Comparison of ENCODE assay signal across 30 mouse cellular contexts in the genomic region with DNA sequence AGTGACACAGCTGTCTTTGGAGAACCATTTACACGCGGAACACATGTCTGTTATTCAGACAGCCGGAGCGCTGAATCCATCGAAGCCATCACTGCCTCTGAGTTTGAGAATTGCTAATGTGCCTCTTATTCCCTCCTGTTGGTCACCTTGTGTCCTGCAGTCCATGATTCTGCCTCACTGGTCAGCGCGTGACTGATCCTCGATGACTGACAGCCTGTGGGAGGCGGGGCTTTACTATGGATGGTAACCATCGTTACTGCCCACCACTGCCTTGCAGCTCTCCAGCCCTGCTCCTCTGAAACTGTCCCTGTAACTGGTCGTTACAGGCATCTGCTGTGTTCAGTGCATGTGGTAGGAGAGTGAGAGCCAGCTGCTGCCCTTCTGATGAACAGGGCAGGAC. TPM values are rescaled to one million over a fixed set of nuclear protein-coding genes. Genes with fewer than 3 reads are reported as not detected.
DNase-seq lines count a peak whose midpoint lies in the region; ATAC-seq and TF ChIP-seq lines count a peak whose summit lies in the region.
"Had no signal": no experiment of that assay in that cellular context is flagged by ENCODE, and none has a peak within 500 bp of the region (broad histone marks: within the 10 kb centered on the region; RNA-seq: fewer than 3 reads in every experiment).

No protein-coding gene starts in this region.

- TF ChIP-seq EP300 in stomach, postnatal 0 days (optimal IDR thresholded peaks at IDR 0.05): no peak

- H3K4me1 ChIP-seq in intestine, postnatal 0 days (replicated peaks; ENCODE audit: control insufficient read depth, insufficient read depth, low read length): no peaks in the 10 kb centered on the region
- H3K4me1 ChIP-seq in intestine, embryonic 15.5 days (replicated peaks): no peaks in the 10 kb centered on the region
- peaks cover 2 to 10% of the 10 kb centered on the region in 2 experiments; a peak in 3 of 4 replicates for H3K4me1 ChIP-seq in ES-E14 (ENCODE audit: control insufficient read depth in 2 of 2, insufficient read depth in 2 of 2, low read length in 2 of 2, poor library complexity in 1 of 2)
- H3K4me1 ChIP-seq in bone marrow macrophage, adult 2 months (ENCODE audit: control insufficient read depth, insufficient read depth, low read length): peaks cover 7% of the 10 kb centered on the region
- H3K4me1 ChIP-seq in stomach, postnatal 0 days (replicated peaks; ENCODE audit: control insufficient read depth, insufficient read depth): no peaks in the 10 kb centered on the region
- H3K4me1 ChIP-seq: hindbrain, embryonic 10.5 days had no signal

- no peak overlapping the region for H3K4me2 ChIP-seq in intestine, postnatal 0 days (replicated peaks; ENCODE audit: low read depth)
- H3K4me2 ChIP-seq in intestine, embryonic 15.5 days (replicated peaks): no peak overlapping the region
- H3K4me2 ChIP-seq in stomach, postnatal 0 days (replicated peaks; ENCODE audit: low read depth): no peak overlapping the region
- H3K4me2 ChIP-seq: embryonic facial prominence, embryonic 12.5 days; embryonic facial prominence, embryonic 15.5 days; heart, embryonic 12.5 days; heart, embryonic 15.5 days; hindbrain, embryonic 14.5 days had no signal

- in situ Hi-C loops in ES-E14 (cut with MboI; ENCODE audit: low sequenced_read_pairs in 2 of 2, unreplicated experiment in 2 of 2): no loop called here

- no peaks in the 10 kb centered on the region for H3K9me3 ChIP-seq in intestine, postnatal 0 days (ENCODE audit: control insufficient read depth)
- no peaks in the 10 kb centered on the region for H3K9me3 ChIP-seq in intestine, embryonic 15.5 days
- H3K9me3 ChIP-seq in ES-E14 (ENCODE audit: control insufficient read depth, insufficient read depth, low read depth, low read length): no peaks in the 10 kb centered on the region
- no peaks in the 10 kb centered on the region for H3K9me3 ChIP-seq in stomach, postnatal 0 days (ENCODE audit: control insufficient read depth, low read length)
- H3K9me3 ChIP-seq: embryonic facial prominence, embryonic 12.5 days; embryonic facial prominence, embryonic 15.5 days; heart, embryonic 12.5 days; heart, embryonic 15.5 days; hindbrain, embryonic 10.5 days had no signal

- no peak for ATAC-seq in intestine, postnatal 0 days
- no peak for ATAC-seq in intestine, embryonic 15.5 days
- peak; percentile 33; the same call in 1 of the 2 replicates for ATAC-seq in stomach, postnatal 0 days (ENCODE audit: low FRiP score, low TSS enrichment)
- ATAC-seq in inflammation-experienced regulatory T-cells, adult 6 months: no peak
- ATAC-seq: forebrain, embryonic 14.5 days; forebrain, postnatal 0 days; hindbrain, postnatal 0 days had no signal

- no peak overlapping the region for H3K9ac ChIP-seq in intestine, postnatal 0 days (ENCODE audit: low read depth, low read length)
- no peak overlapping the region for H3K9ac ChIP-seq in intestine, embryonic 15.5 days
- peak overlapping the region; percentile 7; the same call in 1 of the 2 replicates for H3K9ac ChIP-seq in ES-E14 (ENCODE audit: insufficient read depth, low read depth, low read length, poor library complexity, severe bottlenecking)
- H3K9ac ChIP-seq in stomach, postnatal 0 days (ENCODE audit: low read length): no peak overlapping the region
- H3K9ac ChIP-seq: embryonic facial prominence, embryonic 12.5 days; embryonic facial prominence, embryonic 15.5 days; forebrain, postnatal 0 days; heart, embryonic 12.5 days; heart, embryonic 15.5 days; hindbrain, embryonic 14.5 days had no signal

- peaks cover 90% of the 10 kb centered on the region for H3K36me3 ChIP-seq in intestine, postnatal 0 days (ENCODE audit: control insufficient read depth, insufficient read depth)
- H3K36me3 ChIP-seq in intestine, embryonic 15.5 days: peaks cover 66% of the 10 kb centered on the region
- H3K36me3 ChIP-seq in ES-E14 (ENCODE audit: control insufficient read depth, insufficient read depth, low read length, poor library complexity, severe bottlenecking): peaks cover 52% of the 10 kb centered on the region
- H3K36me3 ChIP-seq in stomach, postnatal 0 days (ENCODE audit: control insufficient read depth, insufficient read depth, low read length): peaks cover 34% of the 10 kb centered on the region

- no peak for TF ChIP-seq POLR2A in bone marrow macrophage, adult 2 months (IDR thresholded peaks at IDR 0.05; ENCODE audit: borderline replicate concordance, low read depth, low read length)

- H3K4me3 ChIP-seq in intestine, postnatal 0 days (ENCODE audit: low read depth, low read length): no peak overlapping the region
- no peak overlapping the region for H3K4me3 ChIP-seq in intestine, embryonic 15.5 days (replicated peaks)
- H3K4me3 ChIP-seq in ES-E14 (ENCODE audit: insufficient read depth in 1 of 2, low read depth in 1 of 2, low read length in 2 of 2, poor library complexity in 1 of 2, severe bottlenecking in 1 of 2): no peak overlapping the region
- no peak overlapping the region for H3K4me3 ChIP-seq in bone marrow macrophage, adult 2 months (ENCODE audit: insufficient read depth, low read length)
- H3K4me3 ChIP-seq in stomach, postnatal 0 days (ENCODE audit: low read depth, low read length): no peak overlapping the region
- H3K4me3 ChIP-seq: embryonic facial prominence, embryonic 12.5 days; embryonic facial prominence, embryonic 15.5 days; gastrocnemius, adult 2 months; heart, embryonic 12.5 days; heart, embryonic 15.5 days; hindbrain, embryonic 10.5 days had no signal

- 91% methylated on average over 11 of the region's 11 CpGs for WGBS in intestine, postnatal 0 days
- 93% methylated on average over 11 of the region's 11 CpGs for WGBS in intestine, embryonic 15.5 days
- WGBS in stomach, postnatal 0 days: 90% methylated on average over 11 of the region's 11 CpGs

- H3K27ac ChIP-seq in intestine, postnatal 0 days (ENCODE audit: low read depth, low read length): peak overlapping the region; percentile 57
- H3K27ac ChIP-seq in intestine, embryonic 15.5 days: no peak overlapping the region
- peak overlapping the region; percentile 46; the same call in 1 of the 2 replicates for H3K27ac ChIP-seq in ES-E14 (ENCODE audit: insufficient read depth, low read depth, low read length, poor library complexity, severe bottlenecking)
- H3K27ac ChIP-seq in bone marrow macrophage, adult 2 months (ENCODE audit: insufficient read depth, low read depth, low read length): peak overlapping the region; percentile 65; the same call in 1 of the 2 replicates
- H3K27ac ChIP-seq in stomach, postnatal 0 days (replicated peaks): no peak overlapping the region
- H3K27ac ChIP-seq: embryonic facial prominence, embryonic 12.5 days; embryonic facial prominence, embryonic 15.5 days; gastrocnemius, adult 2 months; heart, embryonic 15.5 days; hindbrain, embryonic 10.5 days; hindbrain, embryonic 14.5 days; hindbrain, postnatal 0 days had no signal

- DNase-seq in ES-E14 (ENCODE audit: low read depth, low spot score): no peak
- DNase-seq in stomach, postnatal 0 days (ENCODE audit: low spot score): no peak
- no peak for DNase-seq in urinary bladder, postnatal 14 days (ENCODE audit: low spot score)
- DNase-seq: adrenal gland, adult 2 months; adrenal gland, postnatal 14 days; B cell, adult 2 months; cerebellum, adult 11-12 months; cerebellum, adult 8-10 months; cerebellum, postnatal 10 days; cerebellum, postnatal 36 days; embryo, embryonic 11 days; forebrain, postnatal 0 days; gastrocnemius, adult 2 months; gastrocnemius, postnatal 14 days; heart, adult 11 months; heart, postnatal 10 days; heart, postnatal 36 days had no signal

- no peaks in the 10 kb centered on the region for H3K27me3 ChIP-seq in intestine, postnatal 0 days (replicated peaks; ENCODE audit: control insufficient read depth, insufficient read depth, low read length)
- H3K27me3 ChIP-seq in intestine, embryonic 15.5 days (replicated peaks): no peaks in the 10 kb centered on the region
- no peaks in the 10 kb centered on the region for H3K27me3 ChIP-seq in stomach, postnatal 0 days (ENCODE audit: control insufficient read depth, insufficient read depth, low read length)
- H3K27me3 ChIP-seq: CH12.LX; embryonic facial prominence, embryonic 12.5 days; embryonic facial prominence, embryonic 15.5 days; heart, embryonic 12.5 days; heart, embryonic 15.5 days had no signal

- no peak for TF ChIP-seq CTCF in intestine, postnatal 0 days (IDR thresholded peaks at IDR 0.05; ENCODE audit: low read depth)
- TF ChIP-seq CTCF in bone marrow macrophage, adult 2 months (IDR thresholded peaks at IDR 0.05; ENCODE audit: low read depth, low read length): no peak
- TF ChIP-seq CTCF in stomach, postnatal 0 days (IDR thresholded peaks at IDR 0.05; ENCODE audit: low read depth): no peak

TF ChIP-seq in ES-E14, 5 proteins besides CTCF, POLR2A, EP300 and RAD21:
- TF ChIP-seq CHD2 (IDR thresholded peaks at IDR 0.05; ENCODE audit: low read depth, low read length) (no peak), MAFK (IDR thresholded peaks at IDR 0.05; ENCODE audit: insufficient read depth, low read depth, low read length) (no peak), ZNF384 (IDR thresholded peaks at IDR 0.05; ENCODE audit: low read depth, low read length) (no peak), ZC3H11A (IDR thresholded peaks at IDR 0.05; ENCODE audit: borderline replicate concordance, low read depth, low read length) (no peak), HCFC1 (IDR thresholded peaks at IDR 0.05; ENCODE audit: borderline replicate concordance, insufficient read depth, low read length) (no peak)

RNA-seq across cellular contexts. Expression of a gene that starts 15.3 kb away (rescaled TPM):
- 13.9 and 14.9 TPM in 2 replicates for polyA plus RNA-seq in intestine, postnatal 0 days (2015; fragmentation: Nextera tagmentation; extraction: Ambion mirVana)
- 11.7 and 12.8 TPM in 2 replicates for polyA plus RNA-seq in intestine, embryonic 15.5 days (2015; fragmentation: Nextera tagmentation; extraction: Ambion mirVana)
- 8.5 and 9.8 TPM in 2 replicates for total RNA-seq in ES-E14 (2012; rRNA removed)
- polyA plus RNA-seq in bone marrow macrophage, adult 2 months (2012; ENCODE audit: insufficient read depth, insufficient read length, missing spikeins): 18.3 and 24.1 TPM in 2 replicates
- polyA plus RNA-seq in stomach, postnatal 0 days (2015; fragmentation: Nextera tagmentation; extraction: Ambion mirVana): 7.6 and 8.3 TPM in 2 replicates
- 10 to 100 TPM in 2 of 3 experiments, 1 to 10 TPM in 1; 9.2 to 10.8 (median 10.6) TPM for polyA plus RNA-seq in inflammation-experienced regulatory T-cells, adult 6 months (2017; shearing (Covaris generic))

Comparison
In these comparisons a context has a peak if more than half of its experiments do, and no peak if none do; other contexts are left out.
1. H3K27ac ChIP-seq: peak in intestine, postnatal 0 days (single experiment), ES-E14 (single experiment) and bone marrow macrophage, adult 2 months (single experiment); none in intestine, embryonic 15.5 days (single experiment) and stomach, postnatal 0 days (single experiment).